Mouse (Mus musculus): ENCODE results near the gene Neurl2.

Neurl2 gene

DNA sequence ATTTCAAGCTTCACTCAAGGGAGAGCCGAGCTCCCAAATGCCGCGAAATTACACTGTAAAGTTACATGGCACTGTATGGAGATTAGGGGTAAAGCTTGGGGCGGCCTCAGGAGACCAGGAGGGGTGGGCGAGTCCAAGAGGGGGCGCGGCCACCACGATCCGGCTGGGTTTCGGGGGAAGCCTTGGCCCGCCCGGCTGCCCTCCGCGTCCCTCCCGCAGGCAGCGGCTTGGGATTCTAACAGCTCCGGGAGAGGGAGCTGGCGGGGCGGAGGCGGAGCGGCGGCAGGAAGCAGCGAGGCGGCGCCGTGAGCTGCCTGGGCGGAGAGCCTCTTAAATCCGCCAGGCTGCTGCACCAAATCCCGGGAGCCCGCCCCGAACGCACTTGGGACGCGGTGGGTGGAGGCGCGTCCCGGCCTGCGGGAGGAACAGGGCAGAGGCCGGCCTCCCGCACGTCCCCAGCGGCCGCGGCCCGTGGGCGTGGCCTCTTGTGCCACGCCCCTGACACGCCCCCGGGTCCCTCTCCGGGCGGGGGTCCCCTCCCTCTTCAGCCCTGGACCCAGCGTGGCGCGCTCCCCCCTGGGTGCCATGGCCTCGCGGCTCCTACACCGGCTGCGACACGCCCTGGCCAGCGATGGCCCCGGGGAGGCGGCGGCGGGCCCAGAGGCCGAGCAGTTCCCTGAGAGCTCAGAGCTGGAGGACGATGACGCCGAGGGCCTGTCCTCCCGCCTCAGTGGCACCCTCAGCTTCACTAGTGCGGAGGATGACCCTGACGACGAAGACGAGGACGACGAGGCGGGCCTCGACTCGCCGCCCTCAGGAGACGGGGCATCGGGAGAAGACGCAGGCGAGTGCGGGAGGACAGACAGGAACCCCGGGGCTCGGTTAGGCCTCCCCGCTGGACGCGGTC, 47.5 kb downstream of the Neurl2 start, which contains the start of gene Snx21:
Snx21 (plus strand) TSS at position 343 of the 907 bp plus-strand sequence.
- peak; percentile 85 to 91 for DNase-seq

- no peak for DNase-seq
Measured at GRCm38 (mm10) chr2:164784869-164785420, 48.3 kb downstream of the Neurl2 start.

- no peak for DNase-seq
Measured at GRCm38 (mm10) chr2:164783926-164784581, 49.2 kb downstream of the Neurl2 start.

GRCm38 (mm10) chr2:164781876-164782275, 51.4 kb downstream of the Neurl2 start:
- no peak for DNase-seq
